Mouse (Mus musculus) myocyte (in vitro differentiated cells): Measurements from ENCODE around the gene Scarf2. TPM values are rescaled to one million over a fixed set of nuclear protein-coding genes. Genes with fewer than 3 reads are reported as not detected.
A peak's percentile ranks its signal among the peaks of the same experiment; 100 is the strongest.

Experiments
- H3K27me3 ChIP-seq: one replicate; pipeline ENCODE4 v1.6.1; 2011; ENCODE audit not compliant: control insufficient read depth, insufficient read depth, insufficient read length
- H3K36me3 ChIP-seq: one replicate; pipeline ENCODE4 v1.6.1; 2011; ENCODE audit not compliant: control insufficient read depth, insufficient read depth
- H3K4me2 ChIP-seq: one replicate; pipeline ENCODE4 v1.6.1; 2011; ENCODE audit warnings: low read depth, control low read depth
- H3K4me3 ChIP-seq: one replicate; pipeline ENCODE4 v1.5.1; 2011; ENCODE audit warnings: mild to moderate bottlenecking, control low read depth, moderate library complexity
- H3K79me2 ChIP-seq: one replicate; pipeline ENCODE4 v1.6.1; 2011; ENCODE audit not compliant: control insufficient read depth, insufficient read depth
- H3ac ChIP-seq: one replicate; pipeline ENCODE4 v1.6.1; 2011; ENCODE audit not compliant: control insufficient read depth, insufficient read length
- CEBPB ChIP-seq: IDR thresholded peaks from 2 replicates; pipeline ENCODE4 v1.6.1; 2011; ENCODE audit warnings: mild to moderate bottlenecking, moderate library complexity; ENCODE audit not compliant: poor library complexity, insufficient read depth, severe bottlenecking
- E2F4 ChIP-seq: IDR thresholded peaks from one replicate; pipeline ENCODE4 v1.6.1; 2011; ENCODE audit warnings: mild to moderate bottlenecking, control low read depth, moderate library complexity; ENCODE audit not compliant: insufficient read depth
- MAX ChIP-seq: IDR thresholded peaks from one replicate; pipeline ENCODE4 v1.6.1; 2011; ENCODE audit warnings: low read depth, mild to moderate bottlenecking, control low read depth
- MYOD1 ChIP-seq, 3 experiments: IDR thresholded peaks; one replicate each; pipeline ENCODE4 v1.6.1; 2011; ENCODE audit warnings: control low read depth in 2 of 3, low read depth in 2 of 3, mild to moderate bottlenecking in 2 of 3, moderate library complexity in 1 of 3; ENCODE audit not compliant: insufficient read length in 2 of 3, control insufficient read depth in 1 of 3
- MYOG ChIP-seq, 3 experiments: IDR thresholded peaks; one replicate each; pipeline ENCODE4 v1.6.1; 2011; ENCODE audit warnings: control low read depth in 2 of 3, low read depth in 2 of 3, mild to moderate bottlenecking in 2 of 3; ENCODE audit not compliant: insufficient read length in 2 of 3, control insufficient read depth in 1 of 3, insufficient read depth in 1 of 3
- POLR2A ChIP-seq: IDR thresholded peaks from one replicate; pipeline ENCODE4 v1.6.1; 2011; ENCODE audit warnings: low read depth, mild to moderate bottlenecking, control low read depth, moderate library complexity; ENCODE audit not compliant: insufficient read length
- POLR2AphosphoS2 ChIP-seq: IDR thresholded peaks from one replicate; pipeline ENCODE4 v1.6.1; 2011; ENCODE audit warnings: low read depth, control low read depth; ENCODE audit not compliant: insufficient read length
- REST ChIP-seq: IDR thresholded peaks from one replicate; pipeline ENCODE4 v1.6.1; 2011; ENCODE audit warnings: mild to moderate bottlenecking, control low read depth, moderate library complexity; ENCODE audit not compliant: insufficient read depth, insufficient read length
- SRF ChIP-seq: IDR thresholded peaks from one replicate; pipeline ENCODE4 v1.6.1; 2011; ENCODE audit warnings: low read depth; ENCODE audit not compliant: control insufficient read depth, insufficient read length
- TCF12 ChIP-seq: IDR thresholded peaks from one replicate; pipeline ENCODE4 v1.6.1; 2011; ENCODE audit warnings: mild to moderate bottlenecking, control low read depth; ENCODE audit not compliant: poor library complexity, insufficient read depth, severe bottlenecking
- TCF3 ChIP-seq: IDR thresholded peaks from one replicate; pipeline ENCODE4 v1.6.1; 2011; ENCODE audit warnings: low read depth, control low read depth; ENCODE audit not compliant: insufficient read length
- USF1 ChIP-seq: IDR thresholded peaks from one replicate; pipeline ENCODE4 v1.6.1; 2011; ENCODE audit warnings: low read depth, mild to moderate bottlenecking, control low read depth, moderate library complexity
- polyA plus RNA-seq: library from polyadenylated mRNA; unstranded; fragments of >200 nt; fragmentation: generic; extraction: Trizol; gene quantifications from one replicate; pipeline ENCODE4 v1.2.1, GENCODE M21; 2012; ENCODE audit warnings: missing spikeins

Scarf2 gene
- polyA plus RNA-seq: 25.9 TPM

DNA sequence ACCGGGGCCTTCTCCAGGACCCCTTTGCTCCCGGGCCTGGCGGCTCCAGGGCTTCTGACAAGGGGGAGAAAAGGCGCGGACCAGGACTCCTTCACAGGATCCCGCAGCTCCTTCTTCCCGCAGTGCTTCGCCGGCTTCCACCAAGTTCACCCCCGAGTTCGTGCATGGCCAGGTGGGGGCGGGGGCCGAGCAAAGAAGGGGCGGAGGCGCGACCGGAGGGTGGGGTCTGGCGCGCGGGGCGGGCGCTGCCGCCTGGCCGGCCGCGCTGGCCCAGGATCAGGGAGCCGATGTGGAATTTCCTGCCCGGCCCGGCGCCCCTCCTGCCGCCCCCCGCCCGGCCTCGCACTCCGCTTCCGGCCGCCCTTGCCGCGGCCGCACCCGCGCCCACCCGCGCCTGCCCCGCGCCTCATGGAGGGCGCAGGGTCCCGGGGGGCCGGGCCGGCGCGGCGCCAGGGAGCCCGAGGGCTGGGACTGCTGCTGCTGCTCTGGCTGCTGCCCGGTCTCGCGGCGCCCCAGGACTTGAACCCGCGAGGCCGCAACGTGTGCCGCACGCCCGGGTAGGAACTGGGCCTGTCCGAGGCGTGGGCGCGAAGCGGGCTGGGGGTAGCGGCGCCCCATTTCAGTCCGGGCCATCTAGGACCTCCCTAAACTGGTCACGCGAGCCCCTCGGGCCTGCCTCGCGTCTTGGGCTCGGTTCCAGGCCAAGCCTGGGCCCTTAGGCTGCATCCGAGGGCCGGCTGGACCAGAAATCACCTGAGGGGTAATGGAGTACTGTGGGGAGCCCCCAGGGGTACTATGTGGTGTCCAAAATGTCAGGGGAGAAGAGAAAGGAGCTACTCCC is at the start of gene Scarf2:
Scarf2 (plus strand) TSS at position 312 of the 841 bp plus-strand sequence.
- Histone ChIP-seq H3K36me3 (no peaks in the 10 kb centered on the region), H3K4me2 (peak within 1 kb of the TSS; percentile 62), H3K79me2 (peaks cover 26% of the 10 kb centered on the region), H3K27me3 (no peaks in the 10 kb centered on the region), H3ac (peak within 1 kb of the TSS; percentile 19), H3K4me3 (peak within 1 kb of the TSS; percentile 64)
- TF ChIP-seq POLR2AphosphoS2 (no peak), CEBPB (no peak), MYOG (IDR thresholded peaks at IDR 0.05; ENCODE audit: control insufficient read depth in 1 of 3, insufficient read depth in 1 of 3, insufficient read length in 2 of 3, low read depth in 2 of 3) (no peak), USF1 (no peak), POLR2A (peak; percentile 39)

DNA sequence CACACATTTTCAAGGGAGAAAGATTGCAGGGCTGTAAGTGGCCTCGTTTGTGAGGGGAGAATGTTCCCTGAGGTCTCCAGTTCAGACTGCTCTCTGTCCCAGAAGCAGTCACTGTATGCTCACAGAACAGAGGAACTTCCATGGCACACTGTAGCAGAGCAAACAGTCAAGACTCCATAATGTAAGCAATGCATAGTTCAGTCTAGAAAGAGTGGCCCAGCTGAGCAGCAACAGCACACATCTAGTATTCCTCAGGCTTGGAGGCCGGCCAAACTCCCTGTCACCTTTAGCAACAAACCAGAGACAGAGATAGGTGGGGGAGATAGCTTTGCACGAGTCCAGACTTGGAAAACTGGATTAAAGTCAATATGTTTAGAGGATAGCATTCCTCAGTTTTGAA is 44.1 kb upstream of the Scarf2 start:
- Histone ChIP-seq H3K27me3 (no peaks in the 10 kb centered on the region), H3K4me3 (no peak overlapping the region), H3K36me3 (no peaks in the 10 kb centered on the region), H3K79me2 (no peaks in the 10 kb centered on the region), H3K4me2 (no peak overlapping the region), H3ac (no peak overlapping the region)
- TF ChIP-seq TCF3 (no peak), TCF12 (no peak), USF1 (no peak), POLR2A (no peak), E2F4 (no peak), CEBPB (no peak), REST (no peak)

DNA sequence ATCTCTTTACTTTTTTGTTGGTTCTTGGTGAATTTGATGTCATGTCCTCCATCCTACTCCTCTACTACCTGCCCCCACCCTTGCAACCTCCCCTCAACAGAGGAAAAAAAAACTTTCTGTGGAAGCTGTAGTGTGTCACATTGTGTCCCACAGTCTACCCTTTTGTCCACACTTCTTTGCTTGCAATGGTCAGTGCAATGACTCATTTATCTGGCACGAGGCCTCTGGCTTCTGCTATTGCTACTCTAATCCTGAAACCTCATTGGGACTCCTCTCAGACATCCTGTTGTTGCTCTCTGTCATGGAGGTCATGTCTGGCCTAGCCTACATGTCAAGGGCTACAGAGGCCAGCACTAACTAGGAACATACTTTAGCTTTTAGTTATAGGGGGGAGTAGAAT is 43.4 kb upstream of the Scarf2 start:
- no peak overlapping the region for H3K4me2 ChIP-seq
- no peak overlapping the region for H3ac ChIP-seq
- TF ChIP-seq MAX: no peak
- no peak for TF ChIP-seq E2F4
- TF ChIP-seq CEBPB: no peak
- TF ChIP-seq MYOG (IDR thresholded peaks at IDR 0.05; ENCODE audit: control insufficient read depth in 1 of 3, insufficient read depth in 1 of 3, insufficient read length in 2 of 3, low read depth in 2 of 3): no peak
- TF ChIP-seq POLR2A: no peak
- no peak for TF ChIP-seq POLR2AphosphoS2
- TF ChIP-seq MYOD1 (IDR thresholded peaks at IDR 0.05; ENCODE audit: control insufficient read depth in 1 of 3, insufficient read length in 2 of 3, low read depth in 2 of 3): no peak
- TF ChIP-seq USF1: no peak
- TF ChIP-seq TCF12: no peak
- TF ChIP-seq REST: no peak
- TF ChIP-seq TCF3: no peak
- TF ChIP-seq SRF: no peak
- no peak overlapping the region for H3K4me3 ChIP-seq
- H3K79me2 ChIP-seq: no peaks in the 10 kb centered on the region
- no peaks in the 10 kb centered on the region for H3K27me3 ChIP-seq
- H3K36me3 ChIP-seq: no peaks in the 10 kb centered on the region

DNA sequence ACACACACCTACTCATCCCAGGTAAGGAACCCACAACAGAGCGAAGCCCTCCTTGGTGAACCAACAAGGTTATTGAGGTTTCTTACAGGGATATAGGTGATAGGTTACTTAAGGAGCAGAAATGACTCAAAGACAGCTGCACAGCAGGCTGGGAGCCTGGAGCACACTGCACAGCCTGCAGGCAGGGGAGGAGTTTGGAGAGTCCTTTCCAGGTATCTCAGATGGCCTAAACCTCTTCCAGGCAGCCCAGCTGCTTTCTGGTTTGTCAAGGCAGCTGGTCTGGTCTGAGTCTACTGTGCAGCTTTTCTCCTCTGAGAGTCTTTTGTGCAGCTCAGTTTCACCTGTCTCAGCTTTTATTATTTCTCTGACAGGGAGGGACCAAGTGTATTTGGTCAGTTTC is 39.3 kb upstream of the Scarf2 start:
- Histone ChIP-seq H3K79me2 (peaks cover 28% of the 10 kb centered on the region), H3ac (no peak overlapping the region), H3K36me3 (no peaks in the 10 kb centered on the region), H3K4me2 (no peak overlapping the region), H3K27me3 (no peaks in the 10 kb centered on the region), H3K4me3 (no peak overlapping the region)
- TF ChIP-seq USF1 (no peak), MYOG (IDR thresholded peaks at IDR 0.05; ENCODE audit: control insufficient read depth in 1 of 3, insufficient read depth in 1 of 3, insufficient read length in 2 of 3, low read depth in 2 of 3) (peak in 2 of 3 experiments; percentile 63 to 92), MYOD1 (IDR thresholded peaks at IDR 0.05; ENCODE audit: control insufficient read depth in 1 of 3, insufficient read length in 2 of 3, low read depth in 2 of 3) (peak in 2 of 3 experiments; percentile 35 to 82), MAX (no peak), E2F4 (no peak), POLR2A (no peak), TCF3 (peak; percentile 16), REST (no peak), TCF12 (peak; percentile 11)

DNA sequence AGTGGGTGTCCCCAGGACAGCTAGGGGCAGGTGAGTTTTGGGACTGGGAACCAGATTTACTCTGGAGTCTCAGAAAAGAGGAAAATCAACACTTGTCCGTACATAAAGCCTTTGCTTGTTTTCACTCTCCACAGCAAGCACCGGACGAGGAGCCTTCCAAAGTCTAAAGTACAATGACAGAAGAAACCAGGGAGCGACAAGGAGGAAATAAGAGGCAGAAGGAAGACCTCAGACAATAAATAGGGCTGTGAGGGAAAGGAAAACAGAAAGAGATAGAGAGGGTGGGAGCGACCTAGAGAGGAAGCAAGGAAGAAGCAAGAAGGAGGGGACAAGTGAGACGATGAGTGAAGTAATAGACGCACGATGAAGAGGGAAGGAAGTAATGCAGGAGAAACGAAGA is 38.2 kb upstream of the Scarf2 start:
- peaks cover 40% of the 10 kb centered on the region for H3K79me2 ChIP-seq
- H3K27me3 ChIP-seq: no peaks in the 10 kb centered on the region
- H3K4me3 ChIP-seq: peak overlapping the region; percentile 49
- H3K36me3 ChIP-seq: no peaks in the 10 kb centered on the region
- no peak for TF ChIP-seq USF1
- no peak for TF ChIP-seq MAX
- no peak for TF ChIP-seq TCF12
- no peak for TF ChIP-seq E2F4
- TF ChIP-seq TCF3: no peak
- no peak for TF ChIP-seq MYOG (IDR thresholded peaks at IDR 0.05; ENCODE audit: control insufficient read depth in 1 of 3, insufficient read depth in 1 of 3, insufficient read length in 2 of 3, low read depth in 2 of 3)
- no peak for TF ChIP-seq CEBPB
- TF ChIP-seq POLR2A: no peak
- no peak for TF ChIP-seq SRF
- TF ChIP-seq POLR2AphosphoS2: no peak
- no peak for TF ChIP-seq REST
- TF ChIP-seq MYOD1 (IDR thresholded peaks at IDR 0.05; ENCODE audit: control insufficient read depth in 1 of 3, insufficient read length in 2 of 3, low read depth in 2 of 3): no peak
- peak overlapping the region; percentile 64 for H3ac ChIP-seq
- H3K4me2 ChIP-seq: peak overlapping the region; percentile 64
